Mouse (Mus musculus) bone marrow, adult 2 months (tissue): ENCODE data around the gene Epn3.

Source experiments
- CTCF ChIP-seq: fragments of 200-500 bp; IDR thresholded peaks from 2 replicates; pipeline ENCODE4 v1.5.1; 2011; ENCODE audit warnings: low read length, control low read depth; ENCODE audit not compliant: control insufficient read depth, insufficient read depth
- POLR2A ChIP-seq: fragments of 200-500 bp; IDR thresholded peaks from 2 replicates; pipeline ENCODE4 v1.6.1; 2011; ENCODE audit warnings: low read depth, mild to moderate bottlenecking, control low read depth, low read length, borderline replicate concordance; ENCODE audit not compliant: control insufficient read depth

- TF ChIP-seq CTCF (no peak), POLR2A (no peak)
Observed at GRCm38 (mm10) chr11:94508976-94509375, 9.2 kb upstream of the Epn3 start.
